In the genomic region with DNA sequence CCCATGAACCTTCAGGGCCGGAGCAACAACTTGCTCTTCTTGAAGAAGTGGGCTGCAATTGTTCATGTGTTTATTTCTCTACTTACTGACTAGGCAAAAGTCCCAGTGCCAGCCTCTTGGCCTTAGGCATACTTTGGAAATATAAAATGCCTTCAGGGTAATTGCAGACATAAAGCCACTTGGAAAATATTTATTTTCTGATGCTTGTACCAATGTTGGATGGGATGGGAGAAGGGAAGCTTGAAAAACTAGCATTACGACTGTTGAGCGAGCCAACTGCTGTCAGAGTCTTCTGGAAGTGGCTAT, we compare ENCODE assay signal across 11 mouse cellular contexts. TPM values are rescaled to one million over a fixed set of nuclear protein-coding genes. Genes with fewer than 3 reads are reported as not detected.
DNase-seq lines count a peak whose midpoint lies in the region; ATAC-seq and TF ChIP-seq lines count a peak whose summit lies in the region.
"Had no signal": no experiment of that assay in that cellular context is flagged by ENCODE, and none has a peak within 500 bp of the region (broad histone marks: within the 10 kb centered on the region; RNA-seq: fewer than 3 reads in every experiment).

No protein-coding gene starts in this region.

- H3K27me3 ChIP-seq in heart, embryonic 15.5 days: peaks cover 16% of the 10 kb centered on the region
- H3K27me3 ChIP-seq in testis, adult 2 months (ENCODE audit: control insufficient read depth, insufficient read depth, low read length): no peaks in the 10 kb centered on the region
- H3K27me3 ChIP-seq in forebrain, embryonic 12.5 days: peaks cover 49% of the 10 kb centered on the region

- WGBS in heart, embryonic 15.5 days: 44% methylated on average over 3 of the region's 3 CpGs
- 56% methylated on average over 3 of the region's 3 CpGs for WGBS in forebrain, embryonic 12.5 days

- TF ChIP-seq POLR2A in testis, adult 2 months (IDR thresholded peaks at IDR 0.05; ENCODE audit: control insufficient read depth, low read depth, low read length): no peak

- TF ChIP-seq CTCF in layer of hippocampus, adult 2 months (conservative IDR thresholded peaks at IDR 0.05): no peak
- TF ChIP-seq CTCF in testis, adult 2 months (IDR thresholded peaks at IDR 0.05; ENCODE audit: control insufficient read depth, insufficient read depth, insufficient replicate concordance, low read depth, low read length): no peak

- peak overlapping the region; percentile 80 for H3K4me3 ChIP-seq in heart, embryonic 15.5 days
- peak overlapping the region; percentile 83 for H3K4me3 ChIP-seq in layer of hippocampus, adult 2 months
- H3K4me3 ChIP-seq in testis, adult 2 months (ENCODE audit: control insufficient read depth, low read depth, low read length): peak overlapping the region; percentile 88; the same call in 1 of the 2 replicates
- no peak overlapping the region for H3K4me3 ChIP-seq in forebrain, embryonic 12.5 days (replicated peaks)

- H3K27ac ChIP-seq in heart, embryonic 15.5 days: no peak overlapping the region
- H3K27ac ChIP-seq in layer of hippocampus, adult 2 months: peak overlapping the region; percentile 87
- no peak overlapping the region for H3K27ac ChIP-seq in testis, adult 2 months (ENCODE audit: control insufficient read depth, insufficient read depth, low read depth, low read length)
- no peak overlapping the region for H3K27ac ChIP-seq in forebrain, embryonic 12.5 days
- H3K27ac ChIP-seq: neural tube, embryonic 12.5 days had no signal

- no peak overlapping the region for H3K9ac ChIP-seq in heart, embryonic 15.5 days
- no peak overlapping the region for H3K9ac ChIP-seq in forebrain, embryonic 12.5 days

- H3K9me3 ChIP-seq in heart, embryonic 15.5 days (replicated peaks): no peaks in the 10 kb centered on the region
- H3K9me3 ChIP-seq in forebrain, embryonic 12.5 days: no peaks in the 10 kb centered on the region
- H3K9me3 ChIP-seq: neural tube, embryonic 12.5 days had no signal

- peaks cover 14% of the 10 kb centered on the region; the same call in 1 of the 2 replicates for H3K36me3 ChIP-seq in heart, embryonic 15.5 days
- H3K36me3 ChIP-seq in testis, adult 2 months (ENCODE audit: control insufficient read depth, insufficient read depth, low read length): peaks cover 1% of the 10 kb centered on the region
- H3K36me3 ChIP-seq in forebrain, embryonic 12.5 days (replicated peaks): no peaks in the 10 kb centered on the region
- H3K36me3 ChIP-seq: neural tube, embryonic 12.5 days had no signal

- DNase-seq in heart, postnatal 4 days: no peak
- no peak for DNase-seq in layer of hippocampus, adult 2 months (ENCODE audit: low spot score in 2 of 2)
- no peak for DNase-seq in layer of hippocampus, postnatal 36 days
- DNase-seq in testis, postnatal 14 days (ENCODE audit: low spot score): no peak
- no peak for DNase-seq in gastrocnemius, adult 18-20 months (ENCODE audit: low spot score)
- DNase-seq: cerebellum, adult 9-11 months; right cerebral cortex, postnatal 25 days had no signal

- peaks cover 25% of the 10 kb centered on the region for H3K4me1 ChIP-seq in heart, embryonic 15.5 days (replicated peaks)
- H3K4me1 ChIP-seq in testis, adult 2 months (ENCODE audit: control insufficient read depth, insufficient read depth, low read length): peaks cover 10% of the 10 kb centered on the region
- peaks cover 9% of the 10 kb centered on the region for H3K4me1 ChIP-seq in forebrain, embryonic 12.5 days
- H3K4me1 ChIP-seq: neural tube, embryonic 12.5 days had no signal

- no peak for ATAC-seq in heart, embryonic 15.5 days (replicated peaks; ENCODE audit: insufficient number of reproducible peaks, insufficient read depth, low FRiP score, low read depth)
- no peak for ATAC-seq in forebrain, embryonic 12.5 days (ENCODE audit: low FRiP score)

- peak overlapping the region; percentile 93 for H3K4me2 ChIP-seq in heart, embryonic 15.5 days
- no peak overlapping the region for H3K4me2 ChIP-seq in forebrain, embryonic 12.5 days

RNA-seq across cellular contexts. Expression of a gene that starts 1.1 kb away (rescaled TPM):
- polyA plus RNA-seq in heart, embryonic 15.5 days (2015; fragmentation: Nextera tagmentation; extraction: Ambion mirVana): 1.3 and 2.1 TPM in 2 replicates
- 1 to 10 TPM in 1 of 2 experiments, under 1 TPM in 1; 0.93 to 1.4 TPM for total RNA-seq in heart, postnatal 4 days (2021)
- 10 to 100 TPM; 30.2 to 32.5 TPM for total RNA-seq in layer of hippocampus, adult 2 months (2021)
- total RNA-seq in layer of hippocampus, postnatal 36 days (2021): 10 to 100 TPM; 25.1 to 27.7 TPM
- 6.0 and 6.4 TPM in 2 replicates for polyA plus RNA-seq in testis, adult 2 months (2012; rRNA removed)
- 0.52 and 1.0 TPM in 2 replicates for polyA plus RNA-seq in forebrain, embryonic 12.5 days (2016; fragmentation: Nextera tagmentation; extraction: Ambion mirVana)
- under 1 TPM; 0.24 to 0.27 TPM for total RNA-seq in gastrocnemius, adult 18-20 months (2021)

Comparison
In these comparisons a context has a peak if more than half of its experiments do, and no peak if none do; other contexts are left out.
1. RNA of a gene that starts 1.1 kb away (total RNA-seq): 30.2 to 32.5 TPM in layer of hippocampus, adult 2 months and 25.1 to 27.7 TPM in layer of hippocampus, postnatal 36 days; 0.93 to 1.4 TPM in heart, postnatal 4 days and 0.24 to 0.27 TPM in gastrocnemius, adult 18-20 months; every median in the first group is over 10 times any median in the second.